Mouse (Mus musculus) cerebellum, adult 2 months (tissue): Measurements from ENCODE around the gene Timm10.

Experiments used
- CTCF ChIP-seq: fragments of 200-500 bp; IDR thresholded peaks from 2 replicates; pipeline ENCODE4 v1.5.1; 2011; ENCODE audit warnings: low read depth, mild to moderate bottlenecking, control low read depth, low read length, moderate library complexity, borderline replicate concordance; ENCODE audit not compliant: insufficient read depth
- POLR2A ChIP-seq: fragments of 200-500 bp; IDR thresholded peaks from 2 replicates; pipeline ENCODE4 v1.6.1; 2011; ENCODE audit warnings: low read length, control low read depth, borderline replicate concordance; ENCODE audit not compliant: insufficient read depth

- TF ChIP-seq CTCF (no peak), POLR2A (no peak)
Measured at GRCm38 (mm10) chr2:84840748-84841563, 14.2 kb downstream of the Timm10 start.
